In the genomic region with DNA sequence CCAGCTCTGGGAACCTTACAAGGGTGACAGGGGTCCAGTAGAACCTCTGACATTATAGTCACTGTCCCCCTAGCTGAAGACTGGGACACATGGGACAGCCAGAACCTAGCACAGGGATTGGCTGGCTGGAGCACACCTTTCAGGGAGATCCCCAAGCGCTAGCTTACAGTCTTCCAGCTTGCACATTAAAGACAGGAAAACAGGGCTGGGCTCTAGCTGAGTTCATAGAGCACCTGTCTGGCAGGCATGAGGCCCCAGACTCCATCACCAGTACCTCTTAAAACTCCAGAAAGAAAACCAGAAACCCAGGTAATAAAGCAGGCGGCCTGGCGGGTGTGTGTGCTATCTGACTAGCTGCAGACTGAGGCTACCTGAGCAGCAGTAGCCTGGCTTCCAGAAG, we compare ENCODE assay signal across 8 mouse cellular contexts. TPM values are rescaled to one million over a fixed set of nuclear protein-coding genes. Genes with fewer than 3 reads are reported as not detected.
DNase-seq lines count a peak whose midpoint lies in the region; ATAC-seq and TF ChIP-seq lines count a peak whose summit lies in the region.

No protein-coding gene starts in this region.

- TF ChIP-seq EP300 in MEL (IDR thresholded peaks at IDR 0.05; ENCODE audit: low read depth in 1 of 2, low read length in 2 of 2) = no peak

- H3K4me3 ChIP-seq in heart, embryonic 12.5 days = peak overlapping the region; percentile 83
- H3K4me3 ChIP-seq in MEL (ENCODE audit: control insufficient read depth in 1 of 2, insufficient read depth in 1 of 2, low read depth in 2 of 2, low read length in 2 of 2) = no peak overlapping the region
- peak overlapping the region; percentile 100 for H3K4me3 ChIP-seq in hindbrain, embryonic 10.5 days
- H3K4me3 ChIP-seq in macrophage (ENCODE audit: inconsistent target) = peak overlapping the region; percentile 93; the same call in 1 of the 2 replicates

- peak overlapping the region; percentile 84 for H3K4me2 ChIP-seq in heart, embryonic 12.5 days

- no peaks in the 10 kb centered on the region for H3K9me3 ChIP-seq in heart, embryonic 12.5 days (replicated peaks)
- no peaks in the 10 kb centered on the region for H3K9me3 ChIP-seq in MEL (replicated peaks; ENCODE audit: insufficient read depth, low read length)
- no peaks in the 10 kb centered on the region for H3K9me3 ChIP-seq in hindbrain, embryonic 10.5 days

- H3K79me2 ChIP-seq in MEL (ENCODE audit: control insufficient read depth, insufficient read depth, low read length, poor library complexity) (peaks cover 49% of the 10 kb centered on the region), macrophage (ENCODE audit: inconsistent target) (peaks cover 71% of the 10 kb centered on the region)

- peak overlapping the region; percentile 95 for H3K9ac ChIP-seq in heart, embryonic 12.5 days
- peak overlapping the region; percentile 91; the same call in 1 of the 2 replicates for H3K9ac ChIP-seq in MEL (ENCODE audit: control insufficient read depth, low read depth, low read length, poor library complexity, severe bottlenecking)

- H3K36me3 ChIP-seq in heart, embryonic 12.5 days = peaks cover 46% of the 10 kb centered on the region
- H3K36me3 ChIP-seq in MEL (ENCODE audit: control insufficient read depth in 1 of 2, insufficient read depth in 2 of 2, low read length in 2 of 2) (peaks cover 2 to 14% of the 10 kb centered on the region in 2 experiments), macrophage (ENCODE audit: inconsistent target) (peaks cover 40% of the 10 kb centered on the region)
- H3K36me3 ChIP-seq in hindbrain, embryonic 10.5 days = peaks cover 58% of the 10 kb centered on the region

- H3K27ac ChIP-seq in heart, embryonic 12.5 days (ENCODE audit: poor library complexity, severe bottlenecking) = 0 out of 2 replicates have a peak overlapping the region, but pooled peaks have one; percentile 26
- H3K27ac ChIP-seq in MEL (ENCODE audit: control insufficient read depth, low read depth, low read length) = no peak overlapping the region
- peak overlapping the region; percentile 96 for H3K27ac ChIP-seq in hindbrain, embryonic 10.5 days
- H3K27ac ChIP-seq in macrophage = peak overlapping the region; percentile 73; the same call in 1 of the 2 replicates

- ATAC-seq in heart, embryonic 12.5 days (ENCODE audit: insufficient number of reproducible peaks, low FRiP score) = no peak

- no peak for TF ChIP-seq POLR2A in MEL (IDR thresholded peaks at IDR 0.05; ENCODE audit: control insufficient read depth in 1 of 2, insufficient read depth in 1 of 2, low read depth in 1 of 2, low read length in 2 of 2, poor library complexity in 1 of 2)

- no peak for DNase-seq in heart, adult 8-10 months (ENCODE audit: low spot score)
- DNase-seq in MEL (ENCODE audit: low read depth, low spot score) = no peak
- DNase-seq in hindbrain, embryonic 10.5 days (ENCODE audit: low spot score) = no peak
- DNase-seq in cerebellum, postnatal 25 days = no peak
- DNase-seq in urinary bladder, adult 2 months (ENCODE audit: low spot score) = no peak
- no peak for DNase-seq in embryo, embryonic 10.5 days (ENCODE audit: low spot score)

- peaks cover 60% of the 10 kb centered on the region for H3K4me1 ChIP-seq in heart, embryonic 12.5 days (replicated peaks)
- H3K4me1 ChIP-seq in MEL (ENCODE audit: control insufficient read depth in 1 of 2, insufficient read depth in 2 of 2, low read length in 2 of 2) = peaks cover 0 to 18% of the 10 kb centered on the region in 2 experiments; a peak in 3 of 4 replicates
- peaks cover 68% of the 10 kb centered on the region for H3K4me1 ChIP-seq in hindbrain, embryonic 10.5 days (replicated peaks)

- TF ChIP-seq RAD21 in MEL (IDR thresholded peaks at IDR 0.05; ENCODE audit: low read depth, low read length) = no peak

- no peaks in the 10 kb centered on the region for H3K27me3 ChIP-seq in heart, embryonic 12.5 days (replicated peaks)
- no peaks in the 10 kb centered on the region for H3K27me3 ChIP-seq in MEL (ENCODE audit: control insufficient read depth in 1 of 2, insufficient read depth in 2 of 2, low read length in 2 of 2)
- H3K27me3 ChIP-seq in hindbrain, embryonic 10.5 days (ENCODE audit: insufficient read depth, poor library complexity, severe bottlenecking) = no peaks in the 10 kb centered on the region

- WGBS in heart, embryonic 12.5 days = 84% methylated on average over 3 of the region's 3 CpGs
- WGBS in hindbrain, embryonic 10.5 days = 94% methylated on average over 3 of the region's 3 CpGs
- WGBS in macrophage (ENCODE audit: missing documents) = 84% methylated on average over 3 of the region's 3 CpGs

- no peak for TF ChIP-seq CTCF in MEL (IDR thresholded peaks at IDR 0.05 in 2 of 3, conservative IDR thresholded peaks at IDR 0.05 in 1 of 3; ENCODE audit: control insufficient read depth in 1 of 3, insufficient read depth in 1 of 3, low read depth in 2 of 3, low read length in 3 of 3, poor library complexity in 1 of 3, severe bottlenecking in 1 of 3)

RNA-seq across cellular contexts. Expression of a gene that starts 4.2 kb away (rescaled TPM):
- 99.6 and 102 TPM in 2 replicates for polyA plus RNA-seq in heart, embryonic 12.5 days (2016; fragmentation: Nextera tagmentation; extraction: Ambion mirVana)
- 100 to 1,000 TPM; 197 to 243 (median 216) TPM for total RNA-seq in heart, adult 8-10 months (2022)
- total RNA-seq in MEL (2012; rRNA removed) = 68.6 and 87.1 TPM in 2 replicates
- polyA plus RNA-seq in MEL (2012; ENCODE audit: insufficient read depth in 1 of 2, insufficient read length in 2 of 2, low read depth in 1 of 2, low replicate concordance in 2 of 2, missing spikeins in 1 of 2) = 100 to 1,000 TPM in 1 of 2 experiments, 10 to 100 TPM in 1; 47.4 to 184 TPM
- 93.2 and 97.8 TPM in 2 replicates for polyA plus RNA-seq in hindbrain, embryonic 10.5 days (2016; fragmentation: Nextera tagmentation; extraction: Ambion mirVana)
- total RNA-seq in macrophage (2018; cell fraction: chromatin; rRNA removed) = 100 to 1,000 TPM in 1 of 26 experiments, 10 to 100 TPM in 22, 1 to 10 TPM in 3; 7.0 to 106 (median 37.3) TPM
- 100 to 1,000 TPM in 18 of 26 experiments, 10 to 100 TPM in 8; 59.8 to 198 (median 116) TPM for total RNA-seq in macrophage (2018; cell fraction: cytosol; rRNA removed)
- total RNA-seq in macrophage (2018; cell fraction: nucleus; rRNA removed) = 100 to 1,000 TPM in 2 of 26 experiments, 10 to 100 TPM in 24; 19.5 to 123 (median 68.6) TPM
- 75.7 to 134 TPM (median 82.8 TPM) in 3 replicates for polyA plus RNA-seq in macrophage (2018)
- 129 and 137 TPM in 2 replicates for polyA plus RNA-seq in urinary bladder, adult 2 months (2012; rRNA removed)

RNA-seq across cellular contexts. Expression of a gene that starts 16.8 kb away (rescaled TPM):
- 64.9 and 65.7 TPM in 2 replicates for polyA plus RNA-seq in heart, embryonic 12.5 days (2016; fragmentation: Nextera tagmentation; extraction: Ambion mirVana)
- 10 to 100 TPM; 44.0 to 52.5 (median 48.5) TPM for total RNA-seq in heart, adult 8-10 months (2022)
- total RNA-seq in MEL (2012; rRNA removed) = 35.4 and 43.1 TPM in 2 replicates
- polyA plus RNA-seq in MEL (2012; ENCODE audit: insufficient read depth in 1 of 2, insufficient read length in 2 of 2, low read depth in 1 of 2, low replicate concordance in 2 of 2, missing spikeins in 1 of 2) (10 to 100 TPM in 1 of 2 experiments, not detected in 1; 81.8 TPM), macrophage (2018) (16.9 to 26.0 TPM (median 21.9 TPM) in 3 replicates)
- 77.0 and 77.1 TPM in 2 replicates for polyA plus RNA-seq in hindbrain, embryonic 10.5 days (2016; fragmentation: Nextera tagmentation; extraction: Ambion mirVana)
- 10 to 100 TPM in 15 of 26 experiments, 1 to 10 TPM in 11; 1.8 to 28.3 (median 14.1) TPM for total RNA-seq in macrophage (2018; cell fraction: chromatin; rRNA removed)
- total RNA-seq in macrophage (2018; cell fraction: cytosol; rRNA removed) = 10 to 100 TPM; 15.2 to 30.1 (median 24.2) TPM
- total RNA-seq in macrophage (2018; cell fraction: nucleus; rRNA removed) = 10 to 100 TPM in 14 of 26 experiments, 1 to 10 TPM in 12; 4.9 to 21.9 (median 10.8) TPM
- 36.5 and 48.5 TPM in 2 replicates for polyA plus RNA-seq in urinary bladder, adult 2 months (2012; rRNA removed)

RNA-seq across cellular contexts. Expression of a gene that starts 28.1 kb away (rescaled TPM):
- polyA plus RNA-seq in heart, embryonic 12.5 days (2016; fragmentation: Nextera tagmentation; extraction: Ambion mirVana) = 34.8 and 38.1 TPM in 2 replicates
- 1 to 10 TPM; 3.8 to 6.0 (median 5.4) TPM for total RNA-seq in heart, adult 8-10 months (2022)
- total RNA-seq in MEL (2012; rRNA removed) = 38.3 and 38.7 TPM in 2 replicates
- polyA plus RNA-seq in MEL (2012; ENCODE audit: insufficient read depth in 1 of 2, insufficient read length in 2 of 2, low read depth in 1 of 2, low replicate concordance in 2 of 2, missing spikeins in 1 of 2) = 10 to 100 TPM in 1 of 2 experiments, not detected in 1; 63.4 TPM
- polyA plus RNA-seq in hindbrain, embryonic 10.5 days (2016; fragmentation: Nextera tagmentation; extraction: Ambion mirVana) = 68.8 and 77.2 TPM in 2 replicates
- 10 to 100 TPM; 24.0 to 85.6 (median 50.0) TPM for total RNA-seq in macrophage (2018; cell fraction: chromatin; rRNA removed)
- 10 to 100 TPM; 42.5 to 58.5 (median 53.2) TPM for total RNA-seq in macrophage (2018; cell fraction: cytosol; rRNA removed)
- total RNA-seq in macrophage (2018; cell fraction: nucleus; rRNA removed) = 10 to 100 TPM; 29.7 to 68.5 (median 43.5) TPM
- 34.5 to 48.6 TPM (median 44.2 TPM) in 3 replicates for polyA plus RNA-seq in macrophage (2018)
- polyA plus RNA-seq in urinary bladder, adult 2 months (2012; rRNA removed) = 24.5 and 29.1 TPM in 2 replicates

RNA-seq across cellular contexts. Expression of a gene that starts 28.3 kb away (rescaled TPM):
- polyA plus RNA-seq in heart, embryonic 12.5 days (2016; fragmentation: Nextera tagmentation; extraction: Ambion mirVana) = 13.2 and 18.4 TPM in 2 replicates
- 1 to 10 TPM; 2.2 to 5.3 (median 3.6) TPM for total RNA-seq in heart, adult 8-10 months (2022)
- 1.0 and 1.5 TPM in 2 replicates for total RNA-seq in MEL (2012; rRNA removed)
- 1 to 10 TPM in 1 of 2 experiments, not detected in 1; 3.8 TPM for polyA plus RNA-seq in MEL (2012; ENCODE audit: insufficient read depth in 1 of 2, insufficient read length in 2 of 2, low read depth in 1 of 2, low replicate concordance in 2 of 2, missing spikeins in 1 of 2)
- 13.7 and 18.7 TPM in 2 replicates for polyA plus RNA-seq in hindbrain, embryonic 10.5 days (2016; fragmentation: Nextera tagmentation; extraction: Ambion mirVana)
- total RNA-seq in macrophage (2018; cell fraction: chromatin; rRNA removed) = 10 to 100 TPM in 24 of 26 experiments, 1 to 10 TPM in 2; 6.5 to 49.9 (median 24.1) TPM
- total RNA-seq in macrophage (2018; cell fraction: cytosol; rRNA removed) = 1 to 10 TPM; 1.4 to 4.2 (median 2.3) TPM
- 10 to 100 TPM in 15 of 26 experiments, 1 to 10 TPM in 11; 3.1 to 26.8 (median 11.3) TPM for total RNA-seq in macrophage (2018; cell fraction: nucleus; rRNA removed)
- polyA plus RNA-seq in macrophage (2018) = 1.9 to 5.5 TPM (median 2.3 TPM) in 3 replicates
- 68.7 and 88.2 TPM in 2 replicates for polyA plus RNA-seq in urinary bladder, adult 2 months (2012; rRNA removed)

RNA-seq across cellular contexts. Expression of a gene that starts 51.1 kb away (rescaled TPM):
- polyA plus RNA-seq in heart, embryonic 12.5 days (2016; fragmentation: Nextera tagmentation; extraction: Ambion mirVana) = 131 and 136 TPM in 2 replicates
- total RNA-seq in heart, adult 8-10 months (2022) = 100 to 1,000 TPM; 119 to 132 (median 122) TPM
- 125 and 132 TPM in 2 replicates for total RNA-seq in MEL (2012; rRNA removed)
- polyA plus RNA-seq in MEL (2012; ENCODE audit: insufficient read depth in 1 of 2, insufficient read length in 2 of 2, low read depth in 1 of 2, low replicate concordance in 2 of 2, missing spikeins in 1 of 2) = 100 to 1,000 TPM in 1 of 2 experiments, not detected in 1; 231 TPM
- 169 and 180 TPM in 2 replicates for polyA plus RNA-seq in hindbrain, embryonic 10.5 days (2016; fragmentation: Nextera tagmentation; extraction: Ambion mirVana)
- 10 to 100 TPM; 21.1 to 94.3 (median 56.1) TPM for total RNA-seq in macrophage (2018; cell fraction: chromatin; rRNA removed)
- 10 to 100 TPM; 27.4 to 80.7 (median 43.5) TPM for total RNA-seq in macrophage (2018; cell fraction: cytosol; rRNA removed)
- 10 to 100 TPM; 22.9 to 90.8 (median 48.4) TPM for total RNA-seq in macrophage (2018; cell fraction: nucleus; rRNA removed)
- polyA plus RNA-seq in macrophage (2018) = 66.6 to 78.0 TPM (median 74.8 TPM) in 3 replicates
- polyA plus RNA-seq in urinary bladder, adult 2 months (2012; rRNA removed) = 153 and 158 TPM in 2 replicates

Comparison
In these comparisons a context has a peak if more than half of its experiments do, and no peak if none do; other contexts are left out.
1. H3K4me3 ChIP-seq: peak in heart, embryonic 12.5 days (single experiment), hindbrain, embryonic 10.5 days (single experiment) and macrophage (single experiment); none in MEL (0 of 2).